Mouse (Mus musculus) megakaryocyte, embryonic 14.5 days (primary cell): ENCODE data around the gene Oxct1.

Experiments
- FLI1 ChIP-seq: IDR thresholded peaks from 2 replicates; pipeline ENCODE4 v1.6.1; 2012; ENCODE audit warnings: low read length, inconsistent platforms, mixed read lengths
- GATA1 ChIP-seq: IDR thresholded peaks from 3 replicates; pipeline ENCODE4 v1.6.1; 2012; ENCODE audit warnings: mixed read lengths, low read length, inconsistent platforms, borderline replicate concordance

- TF ChIP-seq GATA1, result no peak
- TF ChIP-seq FLI1, result no peak
These were observed 41.3 kb upstream of the Oxct1 start for GRCm38 (mm10) chr15:3984876-3985275.
